Mouse (Mus musculus): ENCODE data around the gene Stab1.

Stab1 gene

DNA sequence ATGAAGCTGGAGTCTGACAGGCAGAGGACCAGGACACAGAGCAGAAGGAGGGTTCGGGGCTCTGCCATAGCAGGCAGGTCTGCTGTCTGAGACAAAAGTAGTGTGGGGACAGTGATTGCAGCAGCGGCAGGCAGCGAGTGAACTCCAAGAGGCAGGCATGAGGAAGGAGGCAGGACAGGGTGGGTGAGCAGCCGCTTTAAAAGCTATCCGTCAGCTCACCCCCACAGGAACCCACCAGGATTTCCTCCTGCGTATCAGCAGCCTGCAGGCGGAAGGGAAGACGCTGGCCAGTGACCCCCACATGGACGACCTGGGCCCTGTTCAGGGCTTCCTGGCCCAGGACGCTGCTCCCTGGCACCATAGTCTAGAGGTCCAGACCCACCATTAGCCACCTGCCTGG is at the start of gene Stab1:
TSS of gene Stab1 (minus strand) at position 217 of the 400 bp plus-strand sequence.
- in situ Hi-C loops (cut with MboI; ENCODE audit: unreplicated experiment in 2 of 2): no loop called here

DNA sequence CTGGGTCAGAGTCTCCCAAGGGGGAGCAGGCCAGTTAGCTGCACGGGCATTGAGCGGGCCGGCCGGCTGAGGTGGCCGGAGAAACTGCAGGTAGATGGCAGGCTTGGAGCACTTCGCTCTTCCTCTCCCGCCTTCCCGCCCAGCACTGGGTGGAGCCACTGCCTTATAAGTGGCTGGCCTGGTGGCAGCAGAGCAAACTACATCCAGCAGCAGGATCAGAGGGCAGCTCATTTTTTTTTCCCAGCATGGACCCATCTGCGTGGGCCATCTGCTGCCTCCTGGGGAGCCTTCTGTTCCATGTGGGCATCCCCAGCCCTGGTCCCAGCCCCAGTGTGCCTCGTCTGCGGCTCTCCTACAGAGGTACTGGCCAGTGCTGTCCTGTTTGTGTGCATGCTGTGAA is 49.2 kb upstream of the Stab1 start, which contains the start of gene Sema3g:
TSS of gene Sema3g (plus strand) at position 195 of the 400 bp plus-strand sequence.
- in situ Hi-C loops (cut with MboI; ENCODE audit: unreplicated experiment in 2 of 2): loop anchor here (5.0 to 25.0 kb wide), 3 partner anchors 110 to 870 kb away; partner anchors contain the start of genes Dph3 (in 1 of the 2) and Oxnad1 (in 1 of the 2)

DNA sequence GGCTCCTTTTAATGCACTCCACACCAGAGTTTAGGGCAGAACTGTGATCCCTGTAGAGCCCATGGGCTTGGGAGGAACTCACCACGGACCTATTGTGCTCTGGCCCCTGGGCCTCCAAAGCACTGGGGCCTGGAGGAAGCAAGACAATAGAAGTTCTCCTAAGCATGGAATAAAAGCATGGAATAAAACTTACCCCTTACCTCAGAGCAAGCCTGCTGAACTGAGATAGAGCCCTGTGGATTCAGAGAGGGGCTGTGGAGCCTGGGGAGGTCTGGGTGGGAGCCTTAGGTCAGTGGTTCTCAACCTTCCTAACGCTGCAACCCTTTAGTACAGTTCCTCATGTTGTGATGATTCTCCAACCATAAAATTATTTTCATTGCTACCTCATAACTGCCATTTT is 48.4 kb upstream of the Stab1 start, which contains the start of gene Nisch:
TSS of gene Nisch (minus strand) at position 101 of the 400 bp plus-strand sequence.
- in situ Hi-C loops (cut with MboI; ENCODE audit: unreplicated experiment in 2 of 2): loop anchor here (5.0 to 25.0 kb wide), 3 partner anchors 110 to 870 kb away; partner anchors contain the start of genes Dph3 (in 1 of the 2) and Oxnad1 (in 1 of the 2)

DNA sequence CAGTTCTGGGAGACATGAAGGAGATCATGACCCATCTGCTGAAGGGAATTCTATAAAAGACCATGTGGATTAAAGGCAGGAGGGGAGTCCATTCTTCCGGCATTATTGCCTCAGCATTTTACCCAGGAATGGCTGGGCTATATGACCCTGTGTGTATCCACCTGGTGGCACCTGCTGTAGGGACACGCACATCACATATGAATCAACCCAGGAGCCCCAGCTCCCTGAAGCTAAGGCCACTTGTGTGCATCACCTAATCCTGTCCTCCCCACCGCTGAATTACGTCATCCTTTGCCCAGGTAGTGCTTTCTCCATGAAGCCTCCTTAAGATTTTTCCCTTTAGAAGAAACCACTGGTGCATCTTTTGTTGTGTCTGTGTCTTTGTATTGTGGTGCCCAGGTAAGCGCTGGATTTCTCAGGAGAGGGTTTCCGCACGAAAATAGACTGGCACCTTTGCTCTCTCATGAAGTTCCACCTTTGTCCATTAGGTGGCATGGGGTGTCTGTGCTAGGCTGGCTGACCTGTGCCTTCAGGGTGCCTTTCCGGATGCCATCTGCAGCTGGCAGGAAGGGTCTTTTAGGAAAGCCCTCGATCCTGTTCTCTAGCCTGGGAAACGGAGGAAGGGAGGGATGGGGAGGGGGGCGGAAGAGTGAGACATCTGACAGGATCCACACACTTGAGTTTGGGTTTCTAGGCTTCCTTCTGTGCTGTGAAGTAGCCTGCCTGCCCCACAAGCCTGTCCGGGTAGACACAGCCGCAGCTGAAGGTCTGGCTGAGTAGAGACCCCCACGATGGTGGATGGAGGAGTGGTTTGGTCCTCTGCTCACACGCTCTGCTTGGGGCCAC is 46.9 kb upstream of the Stab1 start:
- in situ Hi-C loops (cut with MboI; ENCODE audit: unreplicated experiment in 2 of 2): loop anchor here (5.0 to 25.0 kb wide), 3 partner anchors 112 to 872 kb away; partner anchors contain the start of genes Dph3 (in 1 of the 2) and Oxnad1 (in 1 of the 2)

DNA sequence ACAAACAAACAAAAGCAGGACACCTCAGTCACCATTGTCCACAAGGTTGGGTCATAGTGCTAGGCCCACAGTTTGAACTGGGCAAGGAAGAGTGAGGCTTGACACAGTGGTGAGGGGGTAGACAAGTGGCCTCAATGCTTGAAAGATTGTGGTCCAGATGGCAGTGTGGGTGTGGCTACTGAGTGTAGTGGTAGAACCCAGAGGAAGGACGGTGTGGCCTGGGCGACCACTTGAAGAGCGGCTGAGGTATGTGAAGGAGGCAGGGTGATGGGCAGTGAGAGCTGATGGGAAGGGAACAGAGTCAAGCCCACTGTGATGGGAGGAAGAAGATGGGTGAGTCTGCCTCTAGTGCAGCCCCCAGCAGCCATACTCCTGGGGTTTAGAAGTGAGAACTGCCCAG is 46.2 kb upstream of the Stab1 start:
- in situ Hi-C loops (cut with MboI; ENCODE audit: unreplicated experiment in 2 of 2): loop anchor here (5.0 to 25.0 kb wide), 4 partner anchors 33 to 873 kb away; partner anchors contain the start of genes Dph3 (in 1 of the 2) and Oxnad1 (in 1 of the 2)

DNA sequence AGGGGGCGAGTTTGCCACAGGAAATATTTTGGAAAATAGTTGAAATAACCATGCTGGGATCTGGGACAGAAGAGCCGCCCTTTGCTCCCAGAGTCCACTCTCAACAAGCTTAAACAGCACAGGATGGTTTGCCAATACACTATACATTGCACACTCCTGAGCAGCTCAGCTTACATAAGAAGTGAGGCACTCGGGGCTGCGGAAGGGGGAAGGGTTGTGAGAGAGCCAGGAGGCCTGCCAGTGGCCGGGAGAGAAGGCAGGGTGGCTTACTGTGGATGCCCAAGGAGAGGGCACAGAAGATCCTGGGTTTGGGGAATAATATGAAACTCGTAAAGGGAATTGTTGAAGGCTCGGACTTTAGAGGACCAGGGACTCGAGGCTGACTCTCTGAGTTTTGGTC is 45.4 kb upstream of the Stab1 start:
- in situ Hi-C loops (cut with MboI; ENCODE audit: unreplicated experiment in 2 of 2): loop anchor here in 1 of 2 experiments (5.0 to 25.0 kb wide), 2 partner anchors 33 to 873 kb away; partner anchors contain the start of genes Dph3 and Oxnad1

DNA sequence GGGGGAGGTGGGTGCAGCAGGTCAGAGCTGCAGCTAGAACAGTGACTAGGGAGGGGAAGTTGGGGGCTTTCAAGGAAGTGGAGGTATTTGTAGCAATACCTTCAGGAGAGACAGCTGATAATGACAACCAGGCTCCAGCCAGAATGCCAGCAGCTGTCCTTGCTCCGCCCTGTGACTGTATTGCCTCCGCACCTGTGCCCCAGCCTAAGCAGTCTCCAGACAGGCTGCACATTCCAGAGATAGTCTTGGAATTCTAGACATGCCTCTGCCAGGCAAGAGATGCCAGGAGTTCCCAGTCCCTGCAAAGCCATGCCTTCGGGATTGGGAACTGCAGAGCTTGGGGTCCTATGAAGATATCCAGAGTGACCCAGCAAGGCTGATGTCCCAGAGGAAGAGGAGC is 44.1 kb upstream of the Stab1 start:
- in situ Hi-C loops (cut with MboI; ENCODE audit: unreplicated experiment in 2 of 2): loop anchor here in 1 of 2 experiments (5.0 to 25.0 kb wide), 2 partner anchors 35 to 875 kb away; partner anchors contain the start of genes Dph3 and Oxnad1

DNA sequence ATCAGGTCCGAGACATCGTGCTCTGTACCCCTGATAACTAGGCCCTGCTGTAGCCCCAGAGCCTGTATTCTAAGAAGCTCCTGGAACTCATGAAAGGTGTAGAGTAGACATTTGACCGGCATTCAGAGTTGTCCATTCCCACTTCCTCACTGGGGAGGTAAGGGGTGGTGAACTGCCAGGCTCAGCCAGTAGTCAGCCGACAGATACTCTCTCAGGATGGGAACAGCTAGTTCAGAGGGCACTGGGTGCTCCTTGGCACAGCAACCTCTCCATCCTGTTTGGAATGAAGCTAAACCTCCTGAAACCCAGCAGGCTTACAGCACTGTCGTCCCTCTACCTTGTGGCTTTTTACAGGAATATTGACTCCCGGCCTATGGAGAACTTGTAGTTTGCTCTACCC is 43.4 kb upstream of the Stab1 start:
- in situ Hi-C loops (cut with MboI; ENCODE audit: unreplicated experiment in 2 of 2): loop anchor here in 1 of 2 experiments (5.0 to 25.0 kb wide), 2 partner anchors 35 to 875 kb away; partner anchors contain the start of genes Dph3 and Oxnad1

DNA sequence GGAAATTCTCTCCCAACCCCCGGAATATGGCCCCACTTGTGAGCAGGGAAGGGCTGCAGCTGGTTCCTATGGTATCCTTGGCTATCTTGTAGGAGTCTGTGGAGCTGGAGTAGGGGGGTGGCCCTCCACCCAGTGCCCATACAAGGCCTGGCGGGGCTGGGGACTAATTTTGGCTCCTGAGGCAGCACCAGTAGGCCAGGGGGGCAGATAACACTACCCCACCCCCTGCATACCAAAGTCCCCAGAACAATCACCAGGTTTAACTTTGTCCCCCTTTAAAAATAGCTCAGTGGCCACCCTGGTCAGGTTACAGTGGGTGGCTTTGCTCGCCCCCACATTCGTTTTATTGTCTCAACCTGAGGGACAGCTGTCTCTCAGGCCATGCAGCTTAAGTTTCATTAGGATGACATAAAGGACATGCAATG is 40.7 kb upstream of the Stab1 start:
- in situ Hi-C loops (cut with MboI; ENCODE audit: unreplicated experiment in 2 of 2): loop anchor here (5.0 to 25.0 kb wide), 2 partner anchors 33 to 878 kb away; partner anchors contain the start of genes Dph3 (in 1 of the 2) and Oxnad1 (in 1 of the 2)

DNA sequence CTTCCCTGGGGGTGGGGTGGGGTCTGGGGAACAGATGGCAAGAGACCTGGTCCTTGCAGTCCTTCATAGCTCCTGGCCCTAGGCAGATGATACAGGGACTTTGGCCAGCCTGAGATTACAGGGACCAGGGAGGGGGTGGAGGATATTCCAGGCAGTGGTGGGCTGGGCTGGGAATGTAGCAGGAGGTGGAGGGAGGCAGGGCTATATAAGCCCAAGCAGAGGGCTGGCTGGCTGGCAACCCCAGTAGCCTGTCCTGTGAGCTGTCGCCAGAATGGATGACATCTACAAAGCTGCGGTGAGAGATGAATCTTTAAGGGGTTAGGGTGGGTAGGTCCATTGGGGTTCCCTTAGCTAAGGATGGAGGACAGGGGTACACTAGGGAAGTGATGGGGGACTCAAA is 39.6 kb upstream of the Stab1 start, which contains the start of gene Tnnc1:
TSS of gene Tnnc1 (plus strand) at position 229 of the 400 bp plus-strand sequence.
- in situ Hi-C loops (cut with MboI; ENCODE audit: unreplicated experiment in 2 of 2): loop anchor here (5.0 to 25.0 kb wide), 2 partner anchors 34 to 879 kb away; partner anchors contain the start of genes Dph3 (in 1 of the 2) and Oxnad1 (in 1 of the 2)

DNA sequence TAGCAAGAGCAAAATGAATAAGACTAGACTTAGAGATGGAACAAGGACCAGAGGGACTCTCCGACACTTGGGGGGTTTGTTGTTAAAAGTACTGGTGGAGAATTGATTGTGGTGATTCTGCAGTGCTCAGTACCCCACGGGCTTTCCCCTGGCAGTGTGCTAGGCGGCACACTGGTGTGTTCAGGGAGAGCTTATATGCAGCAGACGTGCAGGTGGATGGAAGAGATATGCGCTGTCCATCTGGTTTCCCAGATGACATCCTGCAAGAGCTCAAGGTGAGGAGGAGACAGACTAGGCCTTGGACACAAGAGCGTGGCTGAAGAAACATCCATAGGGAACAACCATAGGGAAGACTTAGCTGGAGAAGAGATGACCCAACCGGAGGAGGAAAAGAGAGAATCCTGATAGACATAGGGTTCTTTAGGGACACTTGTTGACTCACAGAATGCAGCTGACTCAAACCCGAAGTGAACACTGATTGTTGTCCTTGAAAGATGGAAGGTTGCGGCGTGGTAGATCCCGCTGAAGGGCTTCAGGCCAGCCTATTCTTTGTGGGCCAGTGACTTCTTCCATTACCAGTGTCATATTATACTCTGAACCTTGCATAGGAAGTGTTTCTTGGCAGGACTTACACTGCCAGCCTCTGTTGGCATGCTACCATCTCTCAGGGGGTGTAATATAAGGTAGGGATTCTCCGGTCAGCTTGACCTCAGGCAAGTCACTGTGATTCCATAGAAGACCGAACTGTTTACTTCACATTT is 38.8 kb upstream of the Stab1 start:
- in situ Hi-C loops (cut with MboI; ENCODE audit: unreplicated experiment in 2 of 2): loop anchor here (5.0 to 25.0 kb wide), 2 partner anchors 35 to 880 kb away; partner anchors contain the start of genes Dph3 (in 1 of the 2) and Oxnad1 (in 1 of the 2)

DNA sequence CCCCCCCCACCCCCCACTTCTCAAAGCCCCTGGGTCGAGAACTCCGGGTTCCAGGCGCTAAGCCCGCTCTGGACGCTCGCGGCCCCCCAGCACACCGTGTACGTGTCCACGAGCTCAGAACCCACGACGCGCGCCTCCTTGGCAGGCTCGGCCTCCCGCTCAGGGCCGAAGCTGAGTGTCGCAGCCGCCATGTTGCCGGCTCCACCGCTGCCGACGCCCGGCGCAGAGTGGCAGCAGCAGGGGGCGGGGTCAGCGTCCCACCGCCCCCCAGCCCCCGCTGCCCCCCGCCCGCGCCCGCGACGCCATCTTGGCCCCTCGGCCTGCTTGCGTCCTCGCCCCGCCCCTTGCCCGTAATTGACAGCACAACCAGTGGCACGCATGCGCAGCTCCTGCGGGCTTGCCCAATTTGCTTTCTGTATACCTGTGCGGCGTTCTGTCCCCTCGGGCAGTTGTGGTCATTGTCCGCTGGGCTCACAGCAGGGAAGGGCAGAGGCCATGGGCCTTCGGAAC is 38.1 kb upstream of the Stab1 start:
- in situ Hi-C loops (cut with MboI; ENCODE audit: unreplicated experiment in 2 of 2): loop anchor here (5.0 to 25.0 kb wide), 2 partner anchors 36 to 881 kb away; partner anchors contain the start of genes Dph3 (in 1 of the 2) and Oxnad1 (in 1 of the 2)

DNA sequence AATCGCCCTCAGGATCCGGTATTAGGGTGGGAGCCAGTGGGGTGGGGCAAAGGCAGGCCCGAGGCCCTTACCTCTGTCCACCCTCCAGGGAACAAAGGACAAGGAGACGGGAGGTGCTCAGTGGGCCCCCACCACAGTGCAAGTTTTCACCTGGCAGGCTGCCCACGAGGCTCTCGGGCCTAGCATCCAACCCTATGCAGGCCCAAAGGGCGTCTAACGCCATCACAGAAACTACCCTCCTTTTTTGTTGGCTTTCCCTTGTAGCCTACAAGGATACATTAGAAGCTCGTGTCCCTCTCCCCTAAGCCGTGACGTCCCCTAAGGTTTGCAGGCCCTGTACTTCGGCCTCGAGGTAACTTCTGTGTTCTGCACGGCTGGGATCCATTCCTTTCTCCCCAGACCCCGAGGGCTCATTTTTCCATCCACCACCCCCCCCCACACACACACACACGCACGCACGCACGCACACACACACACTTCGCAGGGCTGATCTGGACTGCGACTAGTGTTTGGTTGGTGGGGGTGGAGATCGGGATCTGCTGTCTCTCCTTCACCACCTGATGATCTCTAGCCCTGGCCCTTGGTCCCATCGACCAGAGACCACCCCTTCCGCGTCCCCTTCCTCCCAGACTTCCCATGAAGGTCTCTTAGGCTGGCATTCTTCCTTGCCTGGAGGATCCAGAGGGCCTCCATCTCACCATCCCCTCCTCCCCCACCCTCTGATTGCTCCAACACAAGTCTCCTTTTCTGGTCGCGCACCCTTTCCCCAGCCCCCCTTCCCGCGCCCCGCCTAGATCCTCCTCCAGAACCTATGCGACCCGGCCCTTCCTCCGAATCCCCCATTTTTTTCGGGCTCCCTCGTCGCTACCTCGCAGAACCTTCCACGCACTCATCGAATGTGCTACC is 37.4 kb upstream of the Stab1 start:
- in situ Hi-C loops (cut with MboI; ENCODE audit: unreplicated experiment in 2 of 2): loop anchor here (5.0 to 25.0 kb wide), 2 partner anchors 36 to 881 kb away; partner anchors contain the start of genes Dph3 (in 1 of the 2) and Oxnad1 (in 1 of the 2)

DNA sequence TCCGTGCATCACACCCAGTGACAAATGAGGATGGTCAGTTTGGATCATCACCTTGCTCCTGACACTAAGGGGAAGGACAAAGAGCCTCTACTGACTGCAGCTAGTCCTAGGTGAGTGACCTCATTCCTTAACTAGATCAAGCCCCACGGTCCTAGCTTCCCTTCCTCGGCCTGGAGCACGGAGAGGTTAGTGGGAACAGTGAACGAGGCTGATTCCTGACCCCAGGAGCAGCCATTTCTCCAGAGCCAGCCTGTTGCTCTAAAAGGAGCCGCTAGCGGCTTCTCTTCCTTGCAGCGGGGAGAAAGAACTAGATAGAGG is 36.8 kb upstream of the Stab1 start:
- in situ Hi-C loops (cut with MboI; ENCODE audit: unreplicated experiment in 2 of 2): loop anchor here (5.0 to 25.0 kb wide), 2 partner anchors 37 to 882 kb away; partner anchors contain the start of genes Dph3 (in 1 of the 2) and Oxnad1 (in 1 of the 2)

DNA sequence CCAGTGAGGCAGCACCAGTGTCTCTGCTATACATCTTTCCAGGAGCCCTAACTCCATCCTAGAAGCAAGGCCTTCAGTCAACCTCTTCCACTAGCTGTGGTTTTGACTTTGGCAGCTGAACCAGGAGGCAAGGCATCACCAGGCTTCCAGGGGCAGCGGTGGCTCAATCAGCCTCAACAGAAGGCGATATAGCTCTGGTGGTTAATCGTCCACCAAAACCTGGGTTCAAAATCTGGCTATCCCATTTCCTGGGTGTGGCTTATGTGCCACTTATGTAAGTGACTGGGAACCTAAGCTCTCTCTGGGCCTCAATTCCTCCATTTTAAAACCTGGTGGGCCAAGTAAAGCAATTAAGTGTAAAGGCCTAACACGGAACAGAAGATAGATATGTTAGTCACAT is 36.4 kb upstream of the Stab1 start:
- in situ Hi-C loops (cut with MboI; ENCODE audit: unreplicated experiment in 2 of 2): loop anchor here (5.0 to 25.0 kb wide), 2 partner anchors 37 to 882 kb away; partner anchors contain the start of genes Dph3 (in 1 of the 2) and Oxnad1 (in 1 of the 2)

DNA sequence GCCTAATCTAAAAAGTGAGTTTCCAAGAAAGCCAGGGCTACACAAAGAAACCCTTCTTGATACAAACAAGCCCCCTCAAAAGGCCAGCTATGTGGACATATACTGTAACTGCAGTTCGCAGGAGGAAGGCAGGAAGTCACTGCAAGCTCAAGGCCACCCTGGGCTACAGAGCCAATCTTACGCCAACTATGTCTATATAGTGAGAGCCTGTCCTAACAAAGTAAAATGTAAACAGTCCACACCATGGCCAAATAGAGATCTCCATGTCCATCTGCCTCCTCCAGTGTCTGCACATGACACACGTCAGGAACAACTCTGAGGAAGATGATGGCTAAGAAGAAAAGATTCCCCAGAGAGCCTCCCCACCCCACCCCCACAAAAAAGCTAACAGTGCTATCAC is 31.6 kb upstream of the Stab1 start:
- in situ Hi-C loops (cut with MboI; ENCODE audit: unreplicated experiment in 2 of 2): loop anchor here in 1 of 2 experiments (25.0 kb wide), 1 partner anchor 887 kb away; the partner anchor contains the start of genes Dph3 and Oxnad1

DNA sequence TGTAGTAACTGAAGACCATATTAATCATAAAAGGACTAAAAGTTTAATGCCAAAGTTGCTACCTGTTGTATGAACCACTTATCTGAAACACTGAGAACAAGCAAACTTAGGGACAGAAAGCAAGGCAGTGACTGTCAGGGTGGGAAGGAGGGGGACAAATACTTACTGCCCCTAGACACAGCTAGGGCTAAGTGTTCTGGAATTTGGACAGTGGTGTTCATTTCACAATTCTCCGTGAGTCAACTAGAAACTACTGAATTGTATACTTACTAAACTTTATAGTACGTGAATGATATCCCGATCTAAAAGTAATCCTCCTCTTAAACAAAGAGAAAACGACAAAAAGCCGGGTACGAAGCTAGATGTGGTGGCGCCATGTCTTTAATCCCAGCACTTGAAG is 31.2 kb upstream of the Stab1 start:
- in situ Hi-C loops (cut with MboI; ENCODE audit: unreplicated experiment in 2 of 2): loop anchor here (5.0 to 10.0 kb wide), 3 partner anchors 77 to 325 kb away; partner anchors contain the start of gene Mustn1 (in 1 of the 2)

Measured in v-Abl transformed pro-B cells (cell line).